Mouse (Mus musculus): ENCODE results near the gene Ccdc117.
"Not testable (repeated sequence)": the region's sequence is repeated elsewhere in the genome, so short reads cannot be mapped to it uniquely, and the experiment has no call there.

Gene Ccdc117

GRCm38 (mm10) chr11:5530172-5530571 lies 11.8 kb downstream of the Ccdc117 start:
- no peak for DNase-seq

- DNase-seq, result no peak
Measured at GRCm38 (mm10) chr11:5528841-5529240, 13.1 kb downstream of the Ccdc117 start.

- no peak for DNase-seq
Measured at GRCm38 (mm10) chr11:5527865-5528523, 14.0 kb downstream of the Ccdc117 start.

- DNase-seq, result no peak
Measured at GRCm38 (mm10) chr11:5526573-5527439, 15.2 kb downstream of the Ccdc117 start.

GRCm38 (mm10) chr11:5525418-5525817 lies 16.6 kb downstream of the Ccdc117 start:
- DNase-seq, result no peak

GRCm38 (mm10) chr11:5522798-5523415 lies 19.1 kb downstream of the Ccdc117 start:
- DNase-seq, result no peak

- peak; percentile 71 for DNase-seq
Measured at GRCm38 (mm10) chr11:5521516-5522291, 20.3 kb downstream of the Ccdc117 start.

GRCm38 (mm10) chr11:5521266-5521515 lies 20.8 kb downstream of the Ccdc117 start:
- DNase-seq, result no peak

- DNase-seq, result peak; percentile 95
Measured at GRCm38 (mm10) chr11:5520412-5521265, 21.3 kb downstream of the Ccdc117 start, which contains the start of gene Xbp1. TSS of gene Xbp1 (plus strand) at chr11:5520659.

- peak; percentile 33 for DNase-seq
Measured at GRCm38 (mm10) chr11:5519681-5520080, 22.3 kb downstream of the Ccdc117 start.

- no peak for DNase-seq
Measured at GRCm38 (mm10) chr11:5517346-5517745, 24.6 kb downstream of the Ccdc117 start.

- DNase-seq, result no peak
Measured at GRCm38 (mm10) chr11:5516617-5517016, 25.4 kb downstream of the Ccdc117 start.

- DNase-seq, result no peak
Measured at GRCm38 (mm10) chr11:5516151-5516550, 25.8 kb downstream of the Ccdc117 start.

- no peak for DNase-seq
Measured at GRCm38 (mm10) chr11:5515655-5516054, 26.3 kb downstream of the Ccdc117 start.

GRCm38 (mm10) chr11:5515196-5515595 lies 26.8 kb downstream of the Ccdc117 start:
- DNase-seq, result no peak

GRCm38 (mm10) chr11:5514091-5514490 lies 27.9 kb downstream of the Ccdc117 start:
- no peak for DNase-seq

- DNase-seq, result no peak
Measured at GRCm38 (mm10) chr11:5512961-5513360, 29.0 kb downstream of the Ccdc117 start.

- DNase-seq, result no peak
Measured at GRCm38 (mm10) chr11:5512099-5512725, 29.8 kb downstream of the Ccdc117 start.

GRCm38 (mm10) chr11:5510686-5511085 lies 31.3 kb downstream of the Ccdc117 start:
- not testable (repeated sequence) for DNase-seq

- no peak for DNase-seq
Measured at GRCm38 (mm10) chr11:5510099-5510391, 31.9 kb downstream of the Ccdc117 start.

GRCm38 (mm10) chr11:5509215-5510098 lies 32.5 kb downstream of the Ccdc117 start:
- no peak for DNase-seq
